Mouse (Mus musculus) erythroid progenitor cell, adult 5-6 weeks (primary cell): ENCODE results near the gene Bdh2. TPM values are rescaled to one million over a fixed set of nuclear protein-coding genes. Genes with fewer than 3 reads are reported as not detected.

Experiments
- ATAC-seq: replicated peaks from 2 replicates; pipeline ENCODE4 v1.8.0; 2016; ENCODE audit warnings: moderate number of reproducible peaks, mild to moderate bottlenecking, moderate TSS enrichment, inconsistent platforms; ENCODE audit not compliant: poor library complexity, low FRiP score, severe bottlenecking
- total RNA-seq, 2 experiments: library from RNA; stranded (forward) in 1 of 2; stranded (reverse) in 1 of 2; fragments of 150-400 nt in 1 of 2; fragments of 186-747, 209-891 nt in 1 of 2; gene quantifications; 2 replicates each; pipeline versions ENCODE4 v1.2.3 to v1.2.4; 2015 to 2017; ENCODE audit warnings: low replicate concordance in 2 of 2

The Bdh2 gene
- total RNA-seq, 2 experiments from 2014 or later = not detected

DNA sequence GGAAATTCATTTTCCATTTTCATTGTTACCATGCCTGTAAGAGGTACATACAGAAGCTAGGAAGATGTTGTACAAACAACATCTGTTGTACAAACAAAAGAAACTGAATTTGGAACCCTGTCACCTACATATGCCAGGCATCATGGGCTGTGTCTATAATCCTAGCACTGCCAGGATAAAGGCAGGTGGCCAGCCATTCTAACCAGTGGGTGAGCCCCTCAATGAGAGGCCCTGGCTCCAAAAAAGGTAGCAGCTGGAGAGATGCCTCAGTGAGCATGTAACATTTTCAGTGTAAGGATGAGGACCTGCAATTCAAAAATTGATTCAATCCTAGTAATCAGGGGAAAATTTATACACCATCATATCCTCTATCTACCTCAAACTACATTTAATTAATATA lies 68.0 kb downstream of the Bdh2 start:
- ATAC-seq = no peak

DNA sequence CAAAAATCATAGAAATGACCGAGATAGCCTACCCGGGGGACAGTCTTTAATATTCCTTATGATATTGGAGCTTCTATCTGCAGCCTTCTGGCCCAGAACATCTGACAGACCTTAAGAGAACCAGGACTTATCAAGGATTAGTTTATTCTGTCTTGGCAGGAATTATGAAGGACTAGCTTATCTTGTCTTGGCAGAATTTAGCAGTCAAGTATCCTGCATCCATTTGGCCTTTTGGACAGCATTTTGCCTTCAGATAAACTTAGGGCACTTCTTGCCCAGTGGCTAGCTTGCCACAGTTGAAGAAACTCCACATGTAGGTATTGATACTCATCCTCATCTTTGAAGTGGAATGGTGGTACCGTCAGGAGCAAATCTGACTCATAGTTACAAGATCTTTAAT lies 70.8 kb downstream of the Bdh2 start:
- ATAC-seq = peak; percentile 82

Other genes starting within 250 kb of the Bdh2 start
- gene Cenpe, start 68.7 kb upstream of the Bdh2 start, total RNA-seq (2015; ENCODE audit: low replicate concordance) = 289 and 319 TPM in 2 replicates
- 412 and 434 TPM in 2 replicates for gene Cenpe, start 68.7 kb upstream of the Bdh2 start, total RNA-seq (2017; ENCODE audit: low replicate concordance)
- gene Slc9b2, start 26.5 kb downstream of the Bdh2 start, total RNA-seq (2015; ENCODE audit: low replicate concordance) = not detected in 2 replicates
- gene Slc9b2, start 26.5 kb downstream of the Bdh2 start, total RNA-seq (2017; ENCODE audit: low replicate concordance) = 0.23 TPM in 1 of 2 replicates, not detected in the other
- gene Slc9b1, start 66.8 kb downstream of the Bdh2 start, total RNA-seq (2015; ENCODE audit: low replicate concordance) = not detected in 2 replicates
- not detected in 2 replicates for gene Slc9b1, start 66.8 kb downstream of the Bdh2 start, total RNA-seq (2017; ENCODE audit: low replicate concordance)
- gene Cisd2, start 142.7 kb downstream of the Bdh2 start, total RNA-seq (2015; ENCODE audit: low replicate concordance) = 37.1 and 72.1 TPM in 2 replicates
- gene Cisd2, start 142.7 kb downstream of the Bdh2 start, total RNA-seq (2017; ENCODE audit: low replicate concordance) = 24.4 and 40.6 TPM in 2 replicates
- 276 and 281 TPM in 2 replicates for gene Ube2d3, start 156.9 kb downstream of the Bdh2 start, total RNA-seq (2015; ENCODE audit: low replicate concordance)
- 204 and 271 TPM in 2 replicates for gene Ube2d3, start 156.9 kb downstream of the Bdh2 start, total RNA-seq (2017; ENCODE audit: low replicate concordance)
- 16.2 and 17.6 TPM in 2 replicates for gene Manba, start 204.4 kb downstream of the Bdh2 start, total RNA-seq (2015; ENCODE audit: low replicate concordance)
- gene Manba, start 204.4 kb downstream of the Bdh2 start, total RNA-seq (2017; ENCODE audit: low replicate concordance) = 1.4 and 7.1 TPM in 2 replicates